Mouse (Mus musculus): ENCODE measurements around the gene Aspdh.
A peak's percentile ranks its signal among the peaks of the same experiment; 100 is the strongest.

The Aspdh gene

GRCm38 (mm10) chr7:44472558-44472885, 7.3 kb downstream of the Aspdh start:
- DNase-seq (ENCODE audit: low spot score): no peak

DNA sequence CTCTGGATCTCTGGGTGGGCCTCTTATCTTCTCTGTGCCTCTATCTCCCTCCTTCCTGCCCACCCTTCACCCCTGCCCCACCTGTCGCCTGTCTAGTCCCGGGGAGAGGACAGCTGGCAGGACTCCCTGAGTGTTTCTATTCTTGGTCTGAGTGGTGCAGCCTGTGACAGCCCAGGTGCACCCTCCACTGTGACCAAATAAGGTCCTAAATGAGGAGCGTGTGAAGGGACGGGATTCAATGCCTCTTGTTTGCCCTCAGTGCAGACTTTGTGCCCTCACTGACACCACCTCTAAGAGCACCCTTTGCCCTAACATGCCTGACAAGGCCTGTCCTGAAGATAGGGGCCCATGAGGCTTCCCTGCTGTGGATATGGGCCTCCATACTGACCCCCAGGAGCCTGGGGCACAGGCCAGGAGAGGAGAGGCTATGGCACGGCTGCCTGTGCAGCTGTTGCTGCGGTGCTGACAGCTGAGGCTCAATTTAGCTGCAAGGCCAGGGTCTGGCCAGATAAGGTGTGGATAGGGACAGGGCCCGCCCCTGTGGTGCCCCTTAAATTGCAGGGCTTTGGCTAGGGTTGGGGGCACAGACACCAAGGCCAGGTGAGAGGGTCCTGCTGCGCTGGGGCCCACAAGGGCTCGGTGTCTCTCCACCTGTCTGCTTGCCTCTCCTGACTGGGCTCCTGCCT, 7.9 kb downstream of the Aspdh start:
- DNase-seq (ENCODE audit: low spot score): no peak

GRCm38 (mm10) chr7:44474419-44474818, 9.2 kb downstream of the Aspdh start:
- DNase-seq (ENCODE audit: low spot score): peak; percentile 47

DNA sequence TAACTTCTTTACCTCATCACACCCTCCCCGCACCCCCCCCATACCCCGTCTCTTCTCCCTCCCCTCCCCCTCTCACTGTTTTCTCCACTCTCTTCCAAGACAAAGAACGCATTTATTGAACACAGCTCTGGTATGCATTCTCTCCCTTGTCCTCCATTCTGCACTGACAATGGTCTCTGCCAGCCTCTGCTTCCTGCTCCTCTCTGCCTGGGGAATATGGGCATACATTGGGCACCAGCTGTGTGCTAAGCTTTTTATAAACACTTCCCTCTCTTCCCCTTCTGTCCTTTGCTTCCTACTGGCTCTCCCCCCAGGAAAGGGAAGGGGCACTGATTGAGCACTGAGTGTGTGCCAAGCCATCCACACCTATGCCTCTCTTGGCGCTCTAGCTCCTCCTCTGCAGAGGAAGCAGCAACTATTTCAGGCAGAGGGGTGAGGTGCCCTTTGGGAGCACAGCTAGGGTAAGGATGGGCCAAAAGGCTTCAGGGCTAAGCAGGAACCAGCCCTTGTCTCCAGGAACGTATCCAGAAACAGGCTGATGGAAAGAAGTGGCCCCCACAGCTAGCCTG, 9.9 kb downstream of the Aspdh start:
- DNase-seq (ENCODE audit: low spot score): no peak

DNA sequence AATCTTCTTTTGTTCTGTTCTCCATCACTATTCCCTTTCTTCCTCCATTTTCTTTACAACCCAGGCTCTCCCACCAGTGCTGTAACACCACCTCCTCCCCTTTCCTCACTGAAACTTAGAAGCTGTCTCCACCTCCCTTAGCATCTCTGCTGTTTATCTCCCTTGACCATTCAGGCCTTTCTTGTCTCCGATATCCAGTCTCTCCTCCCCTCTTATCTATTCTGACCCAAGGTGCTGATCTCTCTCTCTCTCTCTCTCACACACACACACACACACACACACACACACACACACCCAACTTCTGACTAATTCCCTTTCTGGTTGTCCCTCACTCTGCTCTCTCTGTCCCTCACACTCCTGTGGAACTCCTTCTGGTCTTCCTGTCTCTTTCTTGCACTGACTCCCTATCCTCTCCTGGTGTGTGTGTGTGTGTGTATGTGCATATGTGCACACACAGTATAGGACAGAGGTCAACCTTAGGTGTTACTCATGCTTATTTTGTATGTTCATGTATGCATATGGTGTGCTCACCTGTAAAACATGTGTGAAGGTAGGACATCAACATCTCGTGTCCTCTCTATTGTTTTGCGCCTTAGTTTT, 17.7 kb downstream of the Aspdh start:
- DNase-seq (ENCODE audit: low spot score): no peak

DNA sequence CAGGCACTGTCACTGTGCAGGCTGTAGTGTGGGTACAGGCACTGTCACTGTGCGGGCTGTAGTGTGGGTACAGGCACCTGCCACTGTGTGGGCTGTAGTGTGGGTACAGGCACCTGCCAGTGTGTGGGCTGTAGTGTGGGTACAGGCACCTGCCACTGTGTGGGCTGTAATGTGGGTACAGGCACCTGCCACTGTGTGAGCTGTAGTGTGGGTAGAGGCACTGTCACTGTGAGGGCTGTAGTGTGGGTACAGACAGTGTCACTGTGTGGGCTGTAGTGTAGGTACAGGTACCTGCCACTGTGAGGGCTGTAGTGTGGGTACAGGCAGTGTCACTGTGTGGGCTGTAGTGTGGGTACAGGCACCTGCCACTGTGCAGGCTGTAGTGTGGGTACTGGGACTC, 18.9 kb downstream of the Aspdh start:
- DNase-seq (ENCODE audit: low spot score): no peak

- DNase-seq (ENCODE audit: low spot score): peak; percentile 90
Observed at GRCm38 (mm10) chr7:44484841-44485571, 19.8 kb downstream of the Aspdh start.

DNA sequence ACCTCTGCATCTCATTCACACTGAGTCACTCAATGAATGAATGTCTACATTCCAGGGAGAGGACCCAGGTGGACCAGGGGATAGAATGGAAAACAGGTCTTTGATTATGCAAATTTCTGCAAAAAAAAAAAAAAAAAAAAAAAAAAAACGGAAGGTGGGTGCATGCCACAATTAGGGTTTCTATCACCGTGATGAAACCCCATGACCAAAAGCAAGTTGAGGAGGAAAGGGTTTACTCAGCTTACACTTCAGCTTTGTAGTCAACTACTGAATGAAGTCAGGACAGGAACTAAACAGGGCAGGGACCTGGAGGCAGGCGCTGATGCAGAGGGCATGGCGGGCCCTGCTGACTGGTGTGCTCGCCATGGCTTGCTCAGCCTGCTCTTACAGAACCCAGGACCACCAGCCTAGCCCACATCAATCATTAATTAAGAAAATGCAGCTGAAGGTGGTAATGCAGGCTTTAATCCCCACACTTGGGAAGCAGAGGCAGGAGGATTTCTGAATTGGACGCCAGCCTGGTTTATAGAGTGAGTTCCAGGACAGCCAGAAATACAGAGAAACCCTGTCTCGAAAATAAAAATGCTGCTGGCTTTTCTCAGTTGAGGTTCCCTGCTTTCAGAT, 20.5 kb downstream of the Aspdh start:
- no peak for DNase-seq (ENCODE audit: low spot score)

DNA sequence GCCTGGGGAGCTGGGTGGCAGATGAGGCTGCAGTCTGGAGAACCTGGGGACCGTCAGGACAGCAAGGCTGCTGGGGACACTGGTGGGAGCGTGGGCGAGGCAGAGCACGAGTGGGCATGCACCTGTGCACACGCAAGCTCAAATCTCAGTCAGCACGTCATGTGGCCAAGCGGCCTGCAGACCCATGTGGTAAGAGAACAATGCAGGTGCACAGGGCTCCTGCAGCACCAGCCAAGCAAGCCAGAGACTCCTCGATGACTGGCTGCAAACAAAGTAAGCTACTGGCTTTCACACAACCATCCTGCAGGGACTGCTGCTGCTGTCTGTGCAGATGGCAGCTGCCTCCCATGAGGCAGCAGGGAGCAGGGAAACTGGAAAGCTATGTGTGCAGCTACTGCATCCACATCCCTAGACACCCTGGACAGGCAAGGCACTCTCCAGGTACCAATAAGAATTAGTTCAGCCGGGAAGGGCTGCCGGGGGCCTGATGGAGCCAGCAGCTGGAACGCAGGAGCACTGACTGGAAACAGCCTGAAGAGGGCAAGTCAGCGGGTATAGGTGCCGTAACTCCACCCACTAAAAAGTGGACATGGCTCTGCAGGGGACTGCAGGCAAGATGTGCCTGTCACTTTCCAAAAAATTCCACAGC, 21.9 kb downstream of the Aspdh start:
- DNase-seq (ENCODE audit: low spot score): no peak

DNA sequence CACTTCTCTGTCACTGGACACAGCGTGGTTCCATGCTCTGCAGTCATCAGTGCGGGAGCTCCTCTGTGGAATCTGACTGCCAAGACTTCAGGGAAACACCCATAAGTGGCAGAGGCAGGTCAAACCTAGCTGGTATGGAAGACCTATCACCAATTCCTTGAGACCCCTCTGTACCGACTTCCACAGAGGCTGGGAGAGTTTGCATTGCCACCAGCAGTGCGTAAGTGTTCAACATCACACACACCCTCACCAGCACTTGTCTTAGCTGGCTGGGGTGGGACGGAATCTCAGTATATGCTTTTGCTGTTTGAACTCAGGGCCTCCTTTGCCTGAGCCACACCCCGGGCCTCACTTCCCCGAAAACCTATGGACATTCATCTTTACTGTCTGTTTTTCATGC, 22.7 kb downstream of the Aspdh start:
- no peak for DNase-seq (ENCODE audit: low spot score)

DNA sequence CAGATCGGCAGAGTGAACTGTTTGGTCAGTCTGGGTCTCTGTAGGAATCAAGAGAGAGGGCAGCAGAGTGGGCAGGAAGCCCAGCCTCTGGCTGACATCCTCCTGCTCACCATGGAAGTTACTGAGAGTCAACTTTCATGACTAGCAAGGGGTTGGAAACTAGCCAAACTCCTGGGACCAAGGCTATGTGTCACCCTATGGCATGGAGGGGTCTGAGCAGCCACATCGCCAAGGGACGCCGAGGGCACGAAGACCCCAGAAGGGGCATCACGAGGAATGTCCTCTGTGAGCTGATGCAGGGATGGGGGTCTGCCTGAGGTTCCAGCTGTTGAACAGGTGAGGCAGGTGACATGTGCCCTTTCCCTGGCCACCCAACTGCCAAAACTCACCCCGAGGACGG, 23.4 kb downstream of the Aspdh start:
- DNase-seq (ENCODE audit: low spot score): no peak

DNA sequence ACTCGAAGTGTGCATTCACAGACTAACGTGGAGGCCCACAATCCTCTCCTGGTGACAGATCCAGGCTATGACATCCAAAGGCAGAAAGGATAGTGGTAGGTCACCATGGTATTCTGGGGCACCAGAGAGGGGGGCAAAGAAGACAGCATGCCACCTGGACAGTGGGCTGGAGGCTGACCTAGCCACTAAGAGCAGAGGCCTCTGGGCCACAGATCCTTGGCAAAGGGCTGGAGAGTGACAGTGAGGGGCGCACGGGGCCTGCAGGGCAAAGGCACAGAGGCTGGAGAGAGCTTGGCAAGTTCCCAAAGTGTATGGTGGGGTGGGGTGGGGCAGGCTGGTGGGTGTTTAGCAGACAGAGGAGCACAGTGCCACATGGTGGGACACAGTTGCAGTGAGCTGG, 25.1 kb downstream of the Aspdh start:
- no peak for DNase-seq (ENCODE audit: low spot score)

DNA sequence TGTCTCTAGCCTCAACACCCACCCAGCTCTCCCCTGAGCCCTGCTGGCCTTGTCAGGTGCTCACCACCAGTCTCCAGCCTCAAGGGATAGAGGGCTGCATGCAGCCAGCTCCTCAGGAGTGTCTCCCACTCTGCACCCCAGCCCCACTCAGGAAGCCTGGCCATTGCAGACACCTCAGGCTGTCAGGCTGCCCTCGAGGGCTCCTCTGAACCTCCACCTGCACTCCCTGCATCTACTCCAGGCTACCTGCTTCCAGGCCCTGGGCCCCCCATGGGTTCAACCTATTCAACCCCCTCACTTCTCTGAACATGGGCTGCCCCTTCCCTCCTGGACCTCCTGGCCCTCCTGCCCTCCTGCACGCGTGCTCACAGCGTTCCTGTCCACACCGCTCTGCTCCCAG, 26.2 kb downstream of the Aspdh start:
- no peak for DNase-seq (ENCODE audit: low spot score)

DNA sequence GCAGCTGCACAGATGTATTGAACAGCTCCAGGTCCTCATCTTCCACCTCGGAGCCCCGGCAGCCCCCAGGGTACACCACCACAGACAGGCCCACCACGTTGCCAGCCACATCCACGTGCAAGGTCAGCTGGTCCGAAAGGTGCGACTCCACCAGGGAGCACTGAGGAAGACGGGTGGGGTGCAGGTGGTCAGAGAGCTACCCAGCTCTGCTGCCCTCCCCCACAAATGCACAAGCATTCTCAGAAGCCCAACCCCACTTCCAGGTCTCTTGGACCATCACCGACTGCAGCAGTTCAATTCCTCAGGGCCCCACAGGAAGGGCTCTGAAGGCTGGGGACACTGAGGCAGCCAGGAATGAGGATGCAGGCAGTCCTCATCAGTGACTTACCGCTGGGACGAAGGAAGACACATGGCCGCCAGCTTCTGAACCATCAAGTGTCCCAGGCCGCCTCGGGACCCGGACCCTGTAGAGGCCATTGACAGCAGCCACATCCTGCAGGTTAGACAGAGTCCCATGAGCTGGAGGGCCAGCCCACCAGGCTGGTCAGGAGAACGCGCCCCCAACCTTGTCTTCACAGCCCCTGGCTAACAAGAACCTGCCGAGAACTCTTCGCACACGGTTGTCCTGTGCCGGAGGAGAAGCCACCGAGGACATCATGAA, 27.1 kb downstream of the Aspdh start:
- DNase-seq (ENCODE audit: low spot score): no peak

GRCm38 (mm10) chr7:44494681-44495080, 29.5 kb downstream of the Aspdh start:
- no peak for DNase-seq (ENCODE audit: low spot score)

DNA sequence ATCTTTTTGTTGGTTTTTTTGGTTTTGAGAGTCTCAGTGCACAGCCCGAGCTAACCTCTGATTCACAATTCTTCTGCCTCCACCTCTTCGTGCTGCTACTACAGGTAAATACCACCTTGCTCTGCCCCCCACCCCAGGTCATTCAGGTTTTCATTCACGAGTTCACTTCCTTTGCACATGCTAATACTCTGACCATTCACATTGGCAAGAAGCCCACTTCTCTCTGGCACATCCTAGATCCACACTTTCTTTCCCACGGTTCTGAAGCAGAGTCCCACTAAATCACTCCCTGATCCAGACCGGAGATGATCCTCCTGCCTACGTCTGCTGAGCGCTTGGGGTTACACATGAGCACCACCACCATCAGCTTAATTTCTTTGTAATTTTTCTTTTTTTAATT, 29.9 kb downstream of the Aspdh start:
- no peak for DNase-seq (ENCODE audit: low spot score)

DNA sequence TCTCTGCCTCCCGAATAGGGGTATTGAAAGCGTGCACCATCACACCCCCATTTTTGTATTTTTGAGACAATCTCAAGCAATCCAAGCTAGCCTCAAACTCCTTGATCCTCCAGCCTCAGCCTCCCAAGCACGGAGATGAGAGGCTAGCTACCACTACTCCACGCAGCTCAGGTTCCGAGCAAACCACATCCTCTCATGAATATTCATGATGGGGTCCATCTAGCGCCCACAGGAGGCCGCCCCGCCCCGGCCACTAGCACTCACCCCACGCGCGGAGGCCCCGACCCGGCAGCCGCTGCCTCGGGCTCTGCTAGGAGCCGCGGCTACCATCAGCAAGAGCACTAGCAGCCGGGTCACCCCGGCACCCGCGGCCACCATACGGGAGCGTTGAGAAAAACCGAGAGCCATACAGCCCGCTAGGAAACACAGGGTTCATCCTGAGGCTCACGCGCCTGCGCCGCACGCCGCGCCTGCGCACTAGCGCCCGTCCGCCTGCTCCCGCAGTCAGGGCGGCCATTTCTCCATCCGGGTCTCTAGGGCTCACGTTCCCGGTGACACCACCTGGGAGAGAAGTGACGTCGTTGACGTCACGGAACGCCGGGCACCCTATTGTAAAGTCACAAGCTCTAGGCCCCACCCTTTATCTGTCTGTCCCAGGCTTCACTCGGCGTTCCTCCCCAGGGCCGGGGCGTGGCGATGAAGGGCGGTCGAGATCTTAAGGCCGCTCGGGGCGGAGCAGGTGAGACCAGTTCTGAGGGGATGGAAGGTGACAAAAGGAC, 31.0 kb downstream of the Aspdh start, which contains the start of the genes Emc10 and Fam71e1:
Emc10 (minus strand) TSS at position 538 of the 779 bp plus-strand sequence.
Fam71e1 (plus strand) TSS at position 590 of the 779 bp plus-strand sequence.
- peak; percentile 99 for DNase-seq (ENCODE audit: low spot score)

DNA sequence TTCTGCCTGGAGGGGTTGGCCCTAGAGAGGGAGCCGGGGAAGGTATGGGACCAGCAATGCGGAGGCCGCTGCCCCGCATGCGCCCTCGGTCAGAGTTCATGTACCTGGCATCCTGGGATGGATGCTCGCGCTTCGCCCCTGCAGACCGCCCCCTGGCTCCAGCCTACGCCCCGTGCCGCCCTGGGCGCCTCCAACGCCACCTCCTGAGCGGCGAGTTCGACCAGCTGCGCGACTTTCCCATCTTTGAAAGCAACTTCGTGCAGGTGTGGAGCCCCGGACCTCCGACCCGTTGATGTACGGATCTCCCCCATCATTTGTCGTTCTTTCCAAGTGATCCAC, 31.5 kb downstream of the Aspdh start:
- no peak for DNase-seq (ENCODE audit: low spot score)

DNA sequence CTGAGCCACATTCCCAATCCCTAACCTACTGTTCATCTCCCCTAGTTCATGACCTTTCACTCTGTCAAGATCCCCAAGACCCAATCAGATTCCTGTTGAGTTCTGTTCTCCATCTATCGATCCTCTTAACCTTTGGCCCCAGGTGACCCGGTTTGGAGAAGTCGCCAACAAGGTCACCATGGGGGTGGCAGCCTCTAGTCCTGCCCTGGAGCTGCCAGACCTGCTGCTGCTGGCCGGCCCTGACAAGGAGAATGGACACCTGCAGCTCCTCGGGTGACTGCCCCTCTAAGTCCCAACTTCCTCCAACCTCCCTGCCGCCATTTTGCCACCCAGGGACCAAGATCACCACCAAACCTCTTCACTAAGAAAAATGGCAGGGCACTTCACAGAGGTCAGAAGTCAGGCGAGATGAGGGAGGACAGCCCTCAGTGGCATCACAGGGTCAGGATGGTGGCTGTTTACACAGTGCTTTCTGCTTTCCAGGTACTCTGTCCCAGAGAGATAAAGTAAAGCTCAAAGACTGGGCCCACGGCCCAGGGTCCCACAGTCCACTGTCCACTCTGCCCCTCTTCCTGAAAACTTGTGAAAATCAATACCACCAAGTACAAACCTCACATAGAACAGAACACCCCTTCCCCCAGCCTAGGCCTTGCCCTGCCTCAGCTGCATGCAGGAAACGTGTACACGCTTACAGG, 32.3 kb downstream of the Aspdh start:
- DNase-seq (ENCODE audit: low spot score): no peak

GRCm38 (mm10) chr7:44498922-44499321, 33.7 kb downstream of the Aspdh start:
- no peak for DNase-seq (ENCODE audit: low spot score)
